Mouse (Mus musculus): ENCODE measurements around the gene Tm7sf3. TPM values are rescaled to one million over a fixed set of nuclear protein-coding genes. Genes with fewer than 3 reads are reported as not detected.

Tm7sf3 gene
- polyA plus RNA-seq (2016; fragmentation: Nextera tagmentation; extraction: Ambion mirVana), result 22.9 and 26.4 TPM in 2 replicates

DNA sequence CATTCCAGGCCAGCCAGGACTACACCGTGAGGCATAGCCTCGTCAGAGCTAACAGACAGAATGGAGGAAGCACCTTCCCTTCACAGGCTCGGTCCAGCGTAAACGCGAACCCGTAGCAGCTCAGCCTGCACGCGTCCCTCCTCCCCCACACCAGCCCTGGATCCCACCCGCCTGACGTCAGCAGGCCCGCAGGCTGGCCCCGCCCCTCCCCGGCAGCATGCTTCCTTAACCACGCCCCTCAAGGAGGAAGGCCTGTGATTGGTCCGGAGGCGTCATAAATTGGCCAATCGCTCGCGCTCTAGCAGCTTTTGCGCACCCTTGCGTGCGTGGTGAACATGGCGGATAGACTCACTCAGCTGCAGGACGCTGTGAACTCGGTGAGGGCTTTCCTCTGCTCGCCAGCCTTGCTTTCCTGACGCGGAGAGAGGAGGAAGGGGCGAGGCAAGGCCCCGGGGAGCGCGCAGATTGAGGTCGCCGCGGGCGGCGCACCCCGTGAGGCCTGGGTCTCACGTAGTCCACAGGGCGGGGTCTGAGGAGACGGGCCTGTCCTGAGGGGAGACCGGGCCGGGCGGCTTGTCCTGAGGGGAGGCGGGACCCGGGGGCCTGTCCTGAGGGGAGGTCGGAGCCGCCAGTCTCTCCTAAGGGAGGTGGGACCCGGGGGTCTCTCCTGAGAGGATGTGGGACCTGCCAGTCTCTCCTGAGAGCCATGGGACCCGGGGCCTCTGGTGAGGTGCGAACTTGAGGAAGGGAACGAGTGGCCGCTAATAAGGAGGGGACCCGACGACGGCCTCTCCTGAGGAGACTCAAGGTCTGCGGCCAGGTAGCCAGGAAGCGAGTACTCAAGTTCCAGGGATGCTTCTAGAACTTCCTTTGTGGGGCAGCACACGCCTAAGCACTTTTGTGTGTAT, at the start of gene Tm7sf3, which contains the start of gene Med21:
TSS of gene Tm7sf3 (minus strand) at position 549 of the 908 bp plus-strand sequence.
TSS of gene Med21 (plus strand) at position 272 of the 908 bp plus-strand sequence.
- no peaks in the 10 kb centered on the region for H3K36me3 ChIP-seq
- H3K4me1 ChIP-seq, result peaks cover 10% of the 10 kb centered on the region
- H3K27me3 ChIP-seq, result no peaks in the 10 kb centered on the region
- WGBS, result 1% methylated on average over 59 of the region's 60 CpGs
- H3K4me3 ChIP-seq, result peak within 1 kb of the TSS; percentile 87
- H3K9ac ChIP-seq (replicated peaks), result peak within 1 kb of the TSS; percentile 83
- no peaks in the 10 kb centered on the region for H3K9me3 ChIP-seq
- H3K4me2 ChIP-seq (replicated peaks), result peak within 1 kb of the TSS; percentile 81
- ATAC-seq (ENCODE audit: low FRiP score, low read depth), result peak; percentile 98
- H3K27ac ChIP-seq (replicated peaks), result peak within 1 kb of the TSS; percentile 84

DNA sequence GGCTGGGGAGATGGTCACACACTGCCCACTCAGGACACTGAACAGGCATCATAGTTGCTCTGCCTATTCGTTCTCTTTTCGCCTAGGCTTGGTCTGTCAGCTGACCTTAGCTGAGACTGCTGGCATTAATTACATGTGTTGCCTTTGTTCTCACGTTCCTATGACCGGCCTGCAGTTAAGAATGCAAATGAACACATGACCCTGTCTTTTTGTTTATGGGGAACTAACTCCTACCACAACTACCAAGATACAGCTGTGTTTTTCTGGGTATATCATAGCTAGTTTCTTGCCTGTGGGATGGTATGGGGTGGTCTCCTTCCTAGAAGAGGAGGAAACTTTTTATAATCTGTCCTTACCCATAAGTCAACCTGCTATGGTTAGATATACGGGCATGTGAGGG, 46.2 kb upstream of the Tm7sf3 start:
- H3K4me2 ChIP-seq (replicated peaks), result no peak overlapping the region
- no peak overlapping the region for H3K27ac ChIP-seq (replicated peaks)
- H3K4me1 ChIP-seq, result no peaks in the 10 kb centered on the region
- no peak for ATAC-seq (ENCODE audit: low FRiP score, low read depth)
- no peak overlapping the region for H3K9ac ChIP-seq (replicated peaks)
- WGBS, result 76% methylated on average over 5 of the region's 5 CpGs
- no peaks in the 10 kb centered on the region for H3K27me3 ChIP-seq
- H3K36me3 ChIP-seq, result no peaks in the 10 kb centered on the region
- no peaks in the 10 kb centered on the region for H3K9me3 ChIP-seq
- H3K4me3 ChIP-seq, result no peak overlapping the region

DNA sequence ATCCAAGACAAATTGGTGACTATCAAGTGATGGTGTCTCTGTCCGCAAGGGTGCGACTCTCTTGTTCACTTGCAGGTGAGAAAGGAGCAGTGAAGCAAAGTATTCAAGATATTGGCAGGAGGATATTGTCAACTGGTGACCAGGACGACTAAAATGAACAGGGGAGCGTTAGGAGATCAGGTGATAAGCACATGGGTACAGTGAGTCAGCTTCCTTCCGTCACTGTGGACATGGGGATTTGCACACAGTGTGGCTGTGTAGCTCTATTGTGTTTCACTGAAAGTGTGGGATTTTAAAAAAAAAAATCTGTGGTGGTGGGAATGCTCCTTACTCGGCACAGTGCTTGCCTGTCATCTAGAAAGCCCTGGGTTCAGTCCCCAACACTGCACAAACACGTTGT, 45.4 kb upstream of the Tm7sf3 start:
- Histone ChIP-seq H3K4me1 (no peaks in the 10 kb centered on the region), H3K9me3 (no peaks in the 10 kb centered on the region), H3K9ac (replicated peaks) (no peak overlapping the region), H3K4me2 (replicated peaks) (no peak overlapping the region), H3K36me3 (no peaks in the 10 kb centered on the region), H3K4me3 (no peak overlapping the region), H3K27ac (replicated peaks) (no peak overlapping the region), H3K27me3 (no peaks in the 10 kb centered on the region)
- WGBS, result 89% methylated on average over 7 of the region's 7 CpGs
- ATAC-seq (ENCODE audit: low FRiP score, low read depth), result no peak

DNA sequence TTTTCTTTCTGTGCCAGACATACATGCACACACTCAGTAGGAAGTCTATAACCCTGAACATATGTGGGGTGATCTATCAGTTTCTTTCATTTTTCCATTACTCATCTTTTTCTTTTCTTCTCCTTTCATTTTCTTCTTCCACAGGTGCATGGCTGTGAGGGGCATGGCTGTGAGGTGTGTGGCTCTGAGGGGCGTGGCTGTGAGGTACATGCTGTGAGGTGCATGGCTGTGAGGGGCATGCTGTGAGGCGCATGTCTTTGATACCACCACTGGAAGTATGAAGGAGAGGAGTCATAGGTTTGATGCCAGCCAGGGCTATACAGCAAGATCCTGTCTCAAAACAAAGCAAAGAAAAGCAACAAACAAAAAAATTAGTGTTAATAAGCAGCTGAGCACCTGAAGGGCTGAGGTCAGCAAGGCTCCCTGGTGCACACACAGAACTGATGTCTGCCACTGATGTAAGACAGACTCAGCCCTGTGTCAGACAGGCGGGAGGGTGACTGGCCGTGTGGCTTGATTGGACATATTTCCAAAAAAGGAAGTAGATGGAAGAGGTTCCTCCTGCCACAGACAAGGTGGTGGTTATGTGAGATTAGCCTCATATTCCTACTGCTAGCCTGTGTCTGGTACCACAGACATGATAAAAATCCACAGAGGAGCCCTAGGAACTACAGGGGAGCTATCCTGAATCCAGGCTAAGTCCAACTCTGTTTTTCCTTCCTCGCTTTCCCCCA, 44.0 kb upstream of the Tm7sf3 start:
- H3K4me1 ChIP-seq, result no peaks in the 10 kb centered on the region
- H3K4me2 ChIP-seq (replicated peaks), result no peak overlapping the region
- 86% methylated on average over 5 of the region's 5 CpGs for WGBS
- H3K9me3 ChIP-seq, result no peaks in the 10 kb centered on the region
- no peaks in the 10 kb centered on the region for H3K27me3 ChIP-seq
- no peak overlapping the region for H3K27ac ChIP-seq (replicated peaks)
- no peak for ATAC-seq (ENCODE audit: low FRiP score, low read depth)
- no peak overlapping the region for H3K4me3 ChIP-seq
- H3K9ac ChIP-seq (replicated peaks), result no peak overlapping the region
- H3K36me3 ChIP-seq, result no peaks in the 10 kb centered on the region

DNA sequence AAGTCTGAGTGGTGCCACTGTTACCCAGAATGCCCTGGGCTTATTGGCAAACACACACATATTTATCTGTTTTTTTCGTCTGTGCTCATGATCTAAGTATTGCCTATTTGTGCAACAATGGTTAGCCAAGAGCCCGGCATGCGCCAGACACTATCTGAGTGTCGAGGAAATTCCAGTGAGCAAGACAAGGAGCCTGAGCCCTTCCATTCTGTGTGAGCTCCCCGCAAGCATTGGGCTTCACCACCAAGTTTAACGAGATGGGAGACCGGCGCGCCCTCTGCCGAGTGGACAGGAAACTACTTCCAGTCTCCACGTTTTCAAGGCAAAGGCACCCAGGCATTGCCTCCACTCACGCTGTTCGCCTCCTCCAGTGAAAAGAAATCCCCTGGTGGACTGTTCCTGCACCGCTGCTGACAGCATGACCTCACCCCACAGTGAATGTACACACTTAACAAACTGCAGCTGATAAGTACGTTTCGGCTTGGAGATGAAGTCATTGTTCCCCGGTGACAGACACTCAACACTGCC, 43.2 kb upstream of the Tm7sf3 start:
- ATAC-seq (ENCODE audit: low FRiP score, low read depth), result no peak
- no peaks in the 10 kb centered on the region for H3K27me3 ChIP-seq
- no peak overlapping the region for H3K27ac ChIP-seq (replicated peaks)
- H3K36me3 ChIP-seq, result no peaks in the 10 kb centered on the region
- no peak overlapping the region for H3K4me2 ChIP-seq (replicated peaks)
- no peaks in the 10 kb centered on the region for H3K4me1 ChIP-seq
- no peaks in the 10 kb centered on the region for H3K9me3 ChIP-seq
- 81% methylated on average over 17 of the region's 17 CpGs for WGBS
- no peak overlapping the region for H3K9ac ChIP-seq (replicated peaks)
- no peak overlapping the region for H3K4me3 ChIP-seq

DNA sequence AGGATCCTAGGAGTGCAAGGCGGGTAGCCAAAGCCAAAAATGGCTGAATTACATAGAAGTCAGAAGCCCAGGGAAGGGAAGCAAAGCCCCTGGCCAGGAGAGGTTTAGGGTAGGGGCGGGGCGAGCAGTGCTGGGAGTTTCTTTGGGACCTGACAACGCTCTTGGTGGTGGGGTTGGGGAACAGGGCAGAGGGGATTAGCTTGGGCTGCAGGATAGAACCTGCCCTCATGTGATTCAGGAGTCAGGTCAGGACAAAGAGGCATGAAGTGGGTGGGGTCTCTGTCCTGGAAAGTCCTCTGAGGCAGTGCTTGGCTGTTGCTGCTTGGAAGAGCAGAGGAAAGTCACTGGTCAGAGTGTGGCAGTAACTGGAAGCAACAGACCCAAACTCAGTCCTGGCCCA, 41.3 kb upstream of the Tm7sf3 start:
- no peak for ATAC-seq (ENCODE audit: low FRiP score, low read depth)
- Histone ChIP-seq H3K4me2 (replicated peaks) (no peak overlapping the region), H3K4me3 (no peak overlapping the region), H3K27ac (replicated peaks) (no peak overlapping the region), H3K9me3 (0 out of 2 replicates have a peak, but pooled peaks cover 5% of the 10 kb centered on the region), H3K36me3 (no peaks in the 10 kb centered on the region), H3K9ac (replicated peaks) (no peak overlapping the region), H3K4me1 (no peaks in the 10 kb centered on the region), H3K27me3 (no peaks in the 10 kb centered on the region)
- whole genome bisulfite sequencing, result 76% methylated on average over 4 of the region's 4 CpGs

DNA sequence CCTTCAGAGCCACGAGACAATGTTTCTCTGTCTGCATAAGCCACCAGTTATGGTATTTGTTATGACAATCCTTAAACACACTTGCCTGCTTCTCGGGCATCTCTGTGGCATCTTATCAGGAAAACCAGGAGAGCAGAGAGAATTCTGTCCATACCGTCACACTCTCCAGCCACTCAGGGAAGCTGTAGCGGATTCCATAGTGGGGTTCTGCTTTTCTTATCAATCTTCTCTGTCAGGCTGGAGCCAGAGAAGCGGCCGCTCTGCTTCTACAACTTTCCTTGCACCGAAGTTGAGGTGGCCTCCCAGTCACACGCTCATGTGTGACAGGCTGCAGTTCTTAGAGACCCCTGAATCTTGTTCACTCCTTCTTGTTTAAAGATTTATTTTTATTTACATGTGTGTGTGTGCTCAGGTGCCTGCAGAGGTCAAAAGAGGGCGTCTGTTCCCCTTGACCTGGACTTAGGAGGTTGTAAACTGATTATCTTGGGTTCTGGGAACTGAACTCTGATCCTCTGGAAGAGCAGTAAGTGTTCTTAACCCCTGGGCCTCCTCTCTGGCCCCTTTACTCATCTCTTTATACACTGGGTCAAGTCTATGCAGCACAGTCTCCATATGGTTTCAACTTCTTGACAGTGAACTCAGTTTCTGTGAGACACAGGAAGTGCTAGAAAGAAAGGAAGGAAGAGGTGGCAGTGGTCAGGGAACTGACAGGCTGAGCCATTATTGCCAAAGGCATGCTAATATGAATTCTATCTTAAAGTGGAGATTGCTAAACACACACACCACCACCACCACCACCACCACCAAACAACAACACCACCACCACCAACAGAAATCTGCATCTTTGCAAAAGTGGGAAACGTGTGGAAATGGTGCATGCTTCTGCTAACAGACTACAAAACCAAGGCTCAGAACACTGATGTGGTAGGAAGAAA, 35.8 kb upstream of the Tm7sf3 start:
- 0 out of 2 replicates have a peak, but pooled peaks cover 5% of the 10 kb centered on the region for H3K9me3 ChIP-seq
- H3K4me2 ChIP-seq (replicated peaks), result no peak overlapping the region
- 82% methylated on average over 10 of the region's 10 CpGs for WGBS
- no peaks in the 10 kb centered on the region for H3K4me1 ChIP-seq
- H3K9ac ChIP-seq (replicated peaks), result no peak overlapping the region
- no peaks in the 10 kb centered on the region for H3K36me3 ChIP-seq
- ATAC-seq (ENCODE audit: low FRiP score, low read depth), result no peak
- H3K4me3 ChIP-seq, result no peak overlapping the region
- H3K27ac ChIP-seq (replicated peaks), result no peak overlapping the region
- H3K27me3 ChIP-seq, result no peaks in the 10 kb centered on the region

DNA sequence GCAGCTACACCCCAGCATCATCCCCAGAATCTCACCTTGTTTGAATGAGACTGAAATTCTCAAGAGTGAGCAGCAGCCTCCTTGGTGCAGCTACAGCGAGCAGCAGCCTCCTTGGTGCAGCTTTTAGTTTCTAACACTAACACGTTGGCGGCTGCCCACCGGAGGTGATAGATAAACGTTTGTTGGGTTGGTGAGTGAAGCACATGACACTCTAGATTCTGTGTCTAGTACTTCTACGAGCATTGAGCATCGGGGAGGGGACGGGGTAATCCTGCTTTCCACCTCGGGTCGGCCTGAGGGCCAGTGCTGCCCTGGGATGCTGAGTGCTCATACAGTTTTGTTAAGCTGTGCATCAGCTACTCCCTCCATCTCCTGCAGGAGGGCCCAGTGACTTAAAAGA, 34.3 kb upstream of the Tm7sf3 start:
- 79% methylated on average over 10 of the region's 10 CpGs for WGBS
- H3K36me3 ChIP-seq, result no peaks in the 10 kb centered on the region
- H3K27me3 ChIP-seq, result no peaks in the 10 kb centered on the region
- H3K4me2 ChIP-seq (replicated peaks), result no peak overlapping the region
- H3K9ac ChIP-seq (replicated peaks), result no peak overlapping the region
- no peak overlapping the region for H3K27ac ChIP-seq (replicated peaks)
- H3K9me3 ChIP-seq, result 0 out of 2 replicates have a peak, but pooled peaks cover 5% of the 10 kb centered on the region
- H3K4me1 ChIP-seq, result no peaks in the 10 kb centered on the region
- ATAC-seq (ENCODE audit: low FRiP score, low read depth), result no peak
- no peak overlapping the region for H3K4me3 ChIP-seq

DNA sequence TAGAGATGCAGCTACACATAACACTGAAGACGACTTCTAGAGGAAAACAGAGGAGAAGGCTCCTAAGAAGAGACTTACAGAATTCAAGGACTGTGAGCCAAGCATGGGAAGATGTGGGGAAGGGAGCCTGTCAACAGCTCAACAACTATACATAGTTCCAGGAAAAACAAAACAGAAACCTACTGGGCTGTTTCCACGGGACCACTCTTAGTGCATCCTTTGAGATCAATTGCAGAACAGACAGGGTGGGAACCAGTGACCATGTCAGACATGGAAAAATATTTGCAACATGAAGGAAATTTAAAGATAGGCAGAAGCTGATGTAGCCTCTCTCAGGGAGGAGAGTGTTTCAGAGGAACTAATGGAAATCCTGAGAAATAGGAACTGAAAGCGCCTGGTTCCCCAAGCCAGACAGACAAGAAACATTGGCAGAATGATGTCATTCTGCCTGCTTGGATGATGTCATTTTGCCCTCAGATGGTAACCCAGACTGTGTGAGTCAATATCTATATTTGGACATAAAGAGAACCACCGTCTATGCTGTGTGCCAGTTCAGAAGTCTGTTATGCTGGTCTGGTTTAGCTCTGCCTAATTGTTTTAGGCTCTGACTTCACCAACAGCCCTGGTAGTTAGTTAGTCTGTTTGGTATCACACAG, 32.4 kb upstream of the Tm7sf3 start:
- H3K4me1 ChIP-seq, result no peaks in the 10 kb centered on the region
- H3K9me3 ChIP-seq, result 0 out of 2 replicates have a peak, but pooled peaks cover 9% of the 10 kb centered on the region
- no peaks in the 10 kb centered on the region for H3K36me3 ChIP-seq
- H3K27me3 ChIP-seq, result no peaks in the 10 kb centered on the region
- H3K9ac ChIP-seq (replicated peaks), result no peak overlapping the region
- no peak overlapping the region for H3K4me3 ChIP-seq
- no peak overlapping the region for H3K4me2 ChIP-seq (replicated peaks)
- no peak for ATAC-seq (ENCODE audit: low FRiP score, low read depth)
- H3K27ac ChIP-seq (replicated peaks), result no peak overlapping the region
- 85% methylated on average over 4 of the region's 4 CpGs for WGBS

DNA sequence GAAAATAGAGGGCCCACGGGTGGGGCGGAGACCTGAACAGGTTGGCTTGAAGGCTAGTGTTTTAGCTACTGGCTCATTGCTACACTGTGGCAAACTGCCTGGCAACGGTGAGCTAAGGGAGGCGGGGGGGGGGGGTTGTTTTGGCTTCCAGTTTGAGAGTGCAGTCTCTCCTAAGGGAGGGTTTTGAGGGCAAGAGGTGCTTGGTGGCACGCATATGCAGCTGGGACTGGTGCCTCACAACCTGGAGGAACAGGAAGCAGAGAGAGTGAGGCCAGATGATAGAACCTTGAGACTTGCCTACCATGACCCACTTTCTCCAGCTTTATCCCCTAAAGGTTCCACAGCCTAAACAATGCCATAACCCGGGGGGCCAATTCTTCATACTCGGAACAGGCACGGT, 31.8 kb upstream of the Tm7sf3 start:
- 0 out of 2 replicates have a peak, but pooled peaks cover 5% of the 10 kb centered on the region for H3K9me3 ChIP-seq

DNA sequence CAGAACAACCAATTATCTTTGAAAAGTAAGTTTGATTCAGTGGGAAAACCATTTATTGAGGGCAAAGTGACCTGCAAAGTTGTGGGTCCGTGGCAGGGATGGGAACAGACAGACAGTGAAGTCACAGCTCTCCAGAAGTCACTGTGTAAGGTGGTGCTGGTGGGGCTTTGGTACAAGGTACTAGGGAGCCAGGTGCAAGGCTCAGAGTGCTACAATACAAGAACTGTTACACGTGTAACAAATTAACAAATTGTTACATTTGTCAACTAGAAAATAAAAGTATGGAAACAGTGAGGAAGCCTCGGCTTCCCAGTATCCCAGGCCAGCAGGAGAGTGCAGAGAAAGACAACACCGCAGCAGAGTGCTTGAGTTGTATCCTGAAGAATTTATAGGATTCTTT, 31.1 kb upstream of the Tm7sf3 start:
- WGBS, result 83% methylated on average over 4 of the region's 4 CpGs
- H3K27me3 ChIP-seq, result no peaks in the 10 kb centered on the region
- H3K9me3 ChIP-seq, result 0 out of 2 replicates have a peak, but pooled peaks cover 4% of the 10 kb centered on the region
- H3K4me1 ChIP-seq, result no peaks in the 10 kb centered on the region
- no peaks in the 10 kb centered on the region for H3K36me3 ChIP-seq
- no peak overlapping the region for H3K27ac ChIP-seq (replicated peaks)
- H3K4me2 ChIP-seq (replicated peaks), result no peak overlapping the region
- H3K4me3 ChIP-seq, result no peak overlapping the region
- ATAC-seq (ENCODE audit: low FRiP score, low read depth), result no peak
- H3K9ac ChIP-seq (replicated peaks), result no peak overlapping the region

More for the DNA sequence above, 31.8 kb upstream of the Tm7sf3 start:
- H3K9ac ChIP-seq (replicated peaks), result no peak overlapping the region
- ATAC-seq (ENCODE audit: low FRiP score, low read depth), result no peak
- no peaks in the 10 kb centered on the region for H3K36me3 ChIP-seq
- no peak overlapping the region for H3K4me2 ChIP-seq (replicated peaks)
- H3K4me1 ChIP-seq, result no peaks in the 10 kb centered on the region
- H3K4me3 ChIP-seq, result no peak overlapping the region
- WGBS, result 88% methylated on average over 8 of the region's 8 CpGs
- H3K27ac ChIP-seq (replicated peaks), result no peak overlapping the region
- H3K27me3 ChIP-seq, result no peaks in the 10 kb centered on the region

All from midbrain, embryonic 12.5 days (tissue).